Mouse (Mus musculus): ENCODE data around the gene Gm42791.

Gm42791 gene

GRCm38 (mm10) chr5:148924051-148924450 lies 70.9 kb downstream of the Gm42791 start:
- no peak for DNase-seq (ENCODE audit: low read depth)

GRCm38 (mm10) chr5:148923408-148923807 lies 71.5 kb downstream of the Gm42791 start:
- no peak for DNase-seq (ENCODE audit: low read depth)

- DNase-seq (ENCODE audit: low read depth), result no peak
Observed at GRCm38 (mm10) chr5:148922773-148923172, 72.2 kb downstream of the Gm42791 start.

GRCm38 (mm10) chr5:148918049-148918448 lies 76.9 kb downstream of the Gm42791 start:
- no peak for DNase-seq (ENCODE audit: low read depth)

- no peak for DNase-seq (ENCODE audit: low read depth)
Observed at GRCm38 (mm10) chr5:148916775-148917174, 78.2 kb downstream of the Gm42791 start.

GRCm38 (mm10) chr5:148912262-148912661 lies 82.7 kb downstream of the Gm42791 start:
- DNase-seq (ENCODE audit: low read depth), result no peak

GRCm38 (mm10) chr5:148910066-148910465 lies 84.9 kb downstream of the Gm42791 start:
- no peak for DNase-seq (ENCODE audit: low read depth)

GRCm38 (mm10) chr5:148909402-148909801 lies 85.5 kb downstream of the Gm42791 start:
- DNase-seq (ENCODE audit: low read depth), result no peak

GRCm38 (mm10) chr5:148909057-148909395 lies 85.9 kb downstream of the Gm42791 start:
- DNase-seq (ENCODE audit: low read depth), result no peak

- DNase-seq (ENCODE audit: low read depth), result no peak
Observed at GRCm38 (mm10) chr5:148908191-148909056, 86.5 kb downstream of the Gm42791 start.

- DNase-seq (ENCODE audit: low read depth), result no peak
Observed at GRCm38 (mm10) chr5:148906305-148906704, 88.6 kb downstream of the Gm42791 start.

GRCm38 (mm10) chr5:148904846-148905245 lies 90.1 kb downstream of the Gm42791 start:
- DNase-seq (ENCODE audit: low read depth), result peak; percentile 42

- DNase-seq (ENCODE audit: low read depth), result no peak
Observed at GRCm38 (mm10) chr5:148899361-148899760, 95.6 kb downstream of the Gm42791 start.

- no peak for DNase-seq (ENCODE audit: low read depth)
Observed at GRCm38 (mm10) chr5:148897941-148898417, 97.0 kb downstream of the Gm42791 start.

GRCm38 (mm10) chr5:148897069-148897702 lies 97.8 kb downstream of the Gm42791 start:
- peak; percentile 88 for DNase-seq (ENCODE audit: low read depth)

GRCm38 (mm10) chr5:148896515-148896914 lies 98.4 kb downstream of the Gm42791 start:
- DNase-seq (ENCODE audit: low read depth), result no peak

GRCm38 (mm10) chr5:148895833-148896232 lies 99.1 kb downstream of the Gm42791 start:
- DNase-seq (ENCODE audit: low read depth), result no peak

- DNase-seq (ENCODE audit: low read depth), result no peak
Observed at GRCm38 (mm10) chr5:148895034-148895433, 99.9 kb downstream of the Gm42791 start.

- no peak for DNase-seq (ENCODE audit: low read depth)
Observed at GRCm38 (mm10) chr5:148890237-148890636, 104.7 kb downstream of the Gm42791 start.

- DNase-seq (ENCODE audit: low read depth), result no peak
Observed at GRCm38 (mm10) chr5:148888032-148888431, 106.9 kb downstream of the Gm42791 start.

GRCm38 (mm10) chr5:148885821-148886609 lies 108.9 kb downstream of the Gm42791 start:
- DNase-seq (ENCODE audit: low read depth), result peak; percentile 77

GRCm38 (mm10) chr5:148883671-148884070 lies 111.3 kb downstream of the Gm42791 start:
- no peak for DNase-seq (ENCODE audit: low read depth)

All from c-Kit-positive CD71-positive TER-119-negative erythroid progenitor cells, embryonic 14.5 days (primary cell).